Mouse (Mus musculus) urinary bladder, postnatal 0 days (tissue): ENCODE results near the gene Plp1. TPM values are rescaled to one million over a fixed set of nuclear protein-coding genes. Genes with fewer than 3 reads are reported as not detected.

Experiments used
- polyA plus RNA-seq: library from polyadenylated mRNA; unstranded; fragments of >200 nt; fragmentation: Nextera tagmentation; extraction: Ambion mirVana; gene quantifications from 2 replicates; pipeline ENCODE4 v1.2.1, GENCODE M21; 2015

Gene Plp1
- 4.9 and 5.5 TPM in 2 replicates for polyA plus RNA-seq

DNA sequence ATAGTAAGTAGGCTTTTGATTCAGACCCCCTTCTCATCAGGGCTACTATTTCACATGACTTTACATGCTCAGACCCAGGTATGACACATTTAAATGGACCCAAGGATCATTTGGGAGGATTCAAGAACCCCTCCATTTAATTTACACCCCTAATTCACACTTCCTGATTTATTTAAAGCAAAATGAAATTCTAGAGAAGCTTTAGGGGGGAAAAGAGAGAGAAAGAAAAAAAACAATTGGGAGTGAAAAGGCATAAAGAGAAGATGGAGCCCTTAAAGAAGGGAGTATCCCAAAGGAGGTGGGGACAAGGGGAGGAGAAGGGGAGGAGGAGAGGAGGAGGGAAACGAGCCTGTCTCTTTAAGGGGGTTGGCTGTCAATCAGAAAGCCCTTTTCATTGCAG lies at the start of gene Plp1:
Gene Plp1, plus strand, starts transcription at position 301 of the 400 bp plus-strand sequence.

DNA sequence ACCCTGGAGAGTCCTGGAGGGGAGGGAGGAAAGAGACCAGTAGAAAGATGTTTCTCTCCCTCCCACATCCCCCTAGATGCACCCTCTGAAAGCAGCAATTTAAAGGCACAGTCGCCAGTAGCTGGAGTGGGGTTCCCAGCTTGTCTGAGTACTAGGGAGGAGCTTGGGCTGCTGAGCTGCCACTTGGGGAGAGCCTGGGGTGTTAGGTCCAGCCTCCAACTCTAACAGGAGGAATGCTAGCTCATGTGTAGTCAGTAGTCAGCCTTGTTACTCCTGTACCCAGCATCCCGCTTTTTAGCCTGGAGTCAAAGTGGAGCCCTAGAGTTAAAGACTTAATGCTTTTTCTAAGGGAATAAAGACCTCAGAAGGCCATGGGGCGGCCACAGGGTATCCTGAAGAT lies 42.4 kb upstream of the Plp1 start, which contains the start of gene Glra4:
Gene Glra4, minus strand, starts transcription at position 101 of the 400 bp plus-strand sequence.

DNA sequence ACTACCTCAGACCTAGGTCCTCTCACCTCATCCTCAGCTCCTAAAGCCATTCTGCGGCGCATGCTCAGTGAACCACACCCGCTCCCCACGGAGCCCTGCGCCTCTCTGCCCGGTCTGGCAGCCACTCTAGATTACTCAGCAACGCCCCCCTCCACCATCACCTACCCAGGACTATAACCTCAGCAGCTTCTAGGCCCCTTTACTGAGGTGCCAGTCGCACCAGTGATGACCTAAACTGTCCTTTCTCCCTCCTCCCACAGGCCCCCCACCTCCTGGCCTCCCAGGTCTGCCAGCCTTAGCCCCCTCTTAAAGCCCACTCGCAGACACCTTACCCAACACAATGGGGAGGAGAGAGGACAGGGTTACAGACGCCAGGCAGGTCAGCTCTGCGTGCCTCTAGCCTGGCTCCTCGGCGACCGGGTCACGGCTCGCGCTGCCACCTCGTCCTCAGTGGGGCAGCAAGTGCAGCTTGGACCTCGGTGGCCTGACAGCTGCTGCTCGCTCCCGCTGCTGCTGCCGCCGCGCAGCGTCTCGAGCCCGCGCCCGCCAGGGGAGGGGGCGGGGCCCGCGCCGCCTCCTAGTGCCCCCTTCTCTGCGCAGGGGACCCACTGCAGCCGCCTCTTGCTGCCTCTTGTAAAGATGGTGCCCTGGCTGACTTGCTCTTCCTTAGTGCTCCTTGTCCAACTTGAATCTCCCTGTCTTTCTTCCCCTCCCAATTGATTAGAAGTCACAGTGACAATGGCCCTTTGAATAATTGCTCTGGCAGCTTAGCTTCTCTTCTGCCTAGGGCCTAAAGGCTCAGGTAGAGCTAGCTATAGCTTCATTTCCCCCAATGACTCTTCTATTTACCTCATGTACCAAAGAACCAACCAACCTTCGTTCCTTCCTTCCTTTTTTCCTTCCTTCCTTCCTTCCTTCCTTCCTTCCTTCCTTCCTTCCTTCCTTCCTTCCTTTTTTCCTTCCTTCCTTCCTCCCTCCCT lies 45.9 kb downstream of the Plp1 start, which contains the start of gene Rab9b:
Gene Rab9b, minus strand, starts transcription at position 695 of the 980 bp plus-strand sequence.

Other genes with a start within 250 kb of the Plp1 start
- gene Tceal3, start 231.8 kb upstream of the Plp1 start, polyA plus RNA-seq: 4.4 and 5.4 TPM in 2 replicates
- gene Tceal1, start 114.7 kb upstream of the Plp1 start, polyA plus RNA-seq: 8.1 and 8.2 TPM in 2 replicates
- gene Morf4l2, start 79.0 kb upstream of the Plp1 start, polyA plus RNA-seq: 314 and 373 TPM in 2 replicates
- not detected in 2 replicates for gene Glra4, start 42.5 kb upstream of the Plp1 start, polyA plus RNA-seq
- 0.05 TPM in 1 of 2 replicates, not detected in the other for gene Rab9b, start 46.1 kb downstream of the Plp1 start, polyA plus RNA-seq
- not detected in 2 replicates for gene H2bfm, start 104.7 kb downstream of the Plp1 start, polyA plus RNA-seq
- gene Tmsb15b2, start 152.8 kb downstream of the Plp1 start, polyA plus RNA-seq: 14.8 and 21.4 TPM in 2 replicates
- 1.1 and 1.6 TPM in 2 replicates for gene Tmsb15l, start 154.2 kb downstream of the Plp1 start, polyA plus RNA-seq
- gene Tmsb15b1, start 154.2 kb downstream of the Plp1 start, polyA plus RNA-seq: 16.6 and 16.7 TPM in 2 replicates
- 0.53 and 0.69 TPM in 2 replicates for gene Zcchc18, start 170.5 kb downstream of the Plp1 start, polyA plus RNA-seq
- gene Slc25a53, start 215.6 kb downstream of the Plp1 start, polyA plus RNA-seq: 4.6 and 4.9 TPM in 2 replicates
- gene Fam199x, start 226.9 kb downstream of the Plp1 start, polyA plus RNA-seq: 2.6 and 3.3 TPM in 2 replicates